Mouse (Mus musculus): ENCODE measurements at regions not wholly inside any gene's neighbourhood (a gene's known extent, or its start where the extent isn't known, plus 50 kb on each side); places are given as distances from the start of the nearest gene placed in this dataset.

GRCm38 (mm10) chr15:67892066-67892465 is 1391.4 kb upstream of the Lrrc6 start:
- TF ChIP-seq POLR2A (IDR thresholded peaks at IDR 0.05; ENCODE audit: borderline replicate concordance, low read depth, low read length) (no peak), CTCF (IDR thresholded peaks at IDR 0.05; ENCODE audit: low read depth, low read length) (no peak)
